Mouse (Mus musculus): ENCODE data around the gene Fam222b.
"Not testable (repeated sequence)": the region's sequence is repeated elsewhere in the genome, so short reads cannot be mapped to it uniquely, and the experiment has no call there.

Fam222b gene

DNA sequence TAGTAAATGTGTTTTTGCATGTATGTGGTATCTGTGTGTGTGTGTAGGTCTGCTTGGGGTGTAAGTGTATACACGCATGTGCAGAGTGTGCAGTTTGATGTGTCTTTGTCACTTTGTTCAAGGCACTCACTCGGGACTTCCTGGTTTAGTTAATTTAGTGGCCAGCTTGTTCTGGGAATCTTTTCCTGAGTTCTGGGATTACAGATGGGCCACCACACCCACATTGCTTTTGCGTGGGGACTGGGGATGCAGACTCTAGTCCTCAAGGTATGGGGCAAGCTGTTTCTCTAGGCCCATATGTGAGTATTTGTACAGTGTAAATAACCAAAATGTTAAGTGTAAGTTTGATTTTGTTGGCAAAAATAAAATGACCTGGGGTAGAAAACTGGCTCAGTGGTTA lies 39.9 kb downstream of the Fam222b start:
- CTCF ChIA-PET: interaction anchor here (0.6 kb wide), 1 partner anchor 359 kb away, joined by 3 read pairs; no protein-coding TSS in a partner anchor

DNA sequence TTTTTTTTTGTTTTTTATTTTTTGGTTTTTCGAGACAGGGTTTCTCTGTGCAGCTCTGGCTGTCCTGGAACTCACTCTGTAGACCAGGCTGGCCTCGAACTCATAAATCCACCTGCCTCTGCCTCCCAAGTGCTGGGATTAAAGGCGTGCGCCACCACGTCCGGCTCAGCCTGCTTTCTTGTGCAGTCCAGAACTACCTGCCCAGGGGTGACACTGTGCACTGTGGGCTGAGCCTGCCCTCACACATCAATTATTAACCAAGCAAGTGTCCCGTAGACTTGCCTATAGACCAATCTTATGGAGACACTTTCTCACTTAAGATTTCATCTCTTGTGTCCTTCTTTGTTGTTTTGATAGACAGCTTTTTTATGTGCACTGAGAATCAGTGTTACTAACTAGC lies 40.9 kb downstream of the Fam222b start:
- CTCF ChIA-PET: not testable (repeated sequence)

DNA sequence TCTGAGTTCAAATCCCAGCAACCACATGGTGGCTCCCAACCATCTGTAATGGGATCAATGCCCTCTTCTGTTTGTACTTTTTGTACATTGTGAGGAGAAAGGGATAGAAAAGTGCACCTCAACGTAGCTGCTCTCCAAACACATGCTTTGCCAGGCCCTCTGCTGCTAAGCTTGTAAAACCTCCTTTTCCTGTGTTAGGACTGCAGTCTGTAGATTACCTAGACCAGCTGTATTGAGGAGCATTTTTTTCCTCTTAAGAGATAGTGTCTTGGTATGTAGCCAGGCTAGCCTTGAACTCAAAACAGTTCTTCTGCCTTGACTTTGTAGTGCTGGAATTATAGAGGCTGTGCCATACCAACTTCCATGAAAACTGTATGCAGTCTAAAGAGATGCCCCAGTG lies 41.7 kb downstream of the Fam222b start:
- CTCF ChIA-PET: no interaction called here

DNA sequence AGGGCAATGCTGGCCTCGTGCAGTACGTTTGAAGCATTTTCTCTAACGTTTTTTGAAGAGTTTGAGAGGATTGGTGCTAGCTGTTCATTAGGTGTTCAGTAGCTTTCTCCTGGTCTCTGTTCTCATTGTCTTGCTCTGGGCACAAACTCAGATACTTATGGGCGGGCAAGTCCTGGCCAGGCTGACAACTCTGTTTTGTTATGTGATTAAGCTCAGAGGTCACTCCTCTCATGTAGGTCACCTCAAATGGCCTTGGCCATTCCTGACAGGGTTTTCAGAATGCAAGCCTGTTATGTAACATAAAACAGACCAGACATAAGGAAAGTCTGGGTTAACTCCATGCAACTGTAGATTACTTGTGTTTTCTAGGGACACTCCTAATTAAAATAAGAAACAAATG lies 43.1 kb downstream of the Fam222b start:
- CTCF ChIA-PET: no interaction called here

DNA sequence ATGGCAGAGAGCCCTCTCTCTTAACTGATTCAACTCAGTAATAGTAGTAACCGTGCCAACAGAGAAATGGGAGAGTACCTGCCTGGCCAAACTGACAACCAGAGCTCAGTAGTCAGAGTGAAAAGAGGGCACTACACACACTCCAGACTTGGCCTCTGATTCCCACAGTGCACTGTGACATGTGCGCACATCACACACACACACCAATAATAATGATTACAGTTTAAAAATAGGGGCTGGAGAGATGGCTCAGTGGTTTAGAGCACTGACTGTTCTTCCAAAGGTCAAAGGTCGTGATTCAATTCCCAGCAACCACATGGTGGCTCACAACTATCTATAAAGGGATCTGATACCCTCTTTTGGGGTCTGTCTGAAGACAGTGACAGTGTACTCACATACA lies 43.6 kb downstream of the Fam222b start:
- CTCF ChIA-PET: no interaction called here

DNA sequence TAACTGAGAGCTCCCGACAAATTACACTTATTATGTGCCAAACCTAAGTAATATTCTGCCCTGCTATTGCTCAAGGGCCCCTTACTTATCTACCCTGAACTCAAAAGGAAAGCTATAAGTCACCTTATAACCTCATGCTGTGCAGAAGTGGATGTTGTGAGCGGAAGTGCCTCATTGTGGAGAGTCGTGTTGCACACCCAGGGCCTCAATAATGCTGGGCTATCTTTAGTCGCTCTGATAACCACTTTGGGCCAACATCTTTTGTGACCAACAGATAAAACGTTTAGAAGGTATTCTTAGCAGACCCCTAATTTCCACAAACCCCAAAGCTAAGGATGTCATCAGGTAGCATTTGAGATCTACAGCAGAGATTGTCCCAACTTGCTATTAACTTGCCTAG lies 46.2 kb downstream of the Fam222b start:
- CTCF ChIA-PET: interaction anchor here (0.6 kb wide), 1 partner anchor 23 kb away, joined by 5 read pairs; no protein-coding TSS in a partner anchor

DNA sequence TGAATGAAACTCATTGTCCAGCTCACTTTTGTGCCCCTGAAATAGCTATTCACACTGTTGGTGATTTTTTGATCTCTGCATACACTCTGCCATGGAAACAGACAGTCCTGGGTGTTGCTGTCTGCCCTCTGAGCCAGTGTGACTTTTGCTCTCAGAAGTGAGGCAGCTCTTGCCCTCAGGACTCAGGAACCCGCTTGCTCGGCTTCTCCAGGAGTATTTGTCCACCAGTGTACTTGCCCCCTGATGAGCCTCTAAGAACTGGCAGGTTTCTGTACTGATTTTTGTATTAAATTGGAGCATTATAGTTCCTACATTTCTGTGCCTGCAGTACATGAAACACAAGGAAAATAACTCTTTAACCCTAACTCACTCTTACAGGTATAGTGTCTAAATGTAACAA lies 49.1 kb downstream of the Fam222b start:
- CTCF ChIA-PET: no interaction called here

DNA sequence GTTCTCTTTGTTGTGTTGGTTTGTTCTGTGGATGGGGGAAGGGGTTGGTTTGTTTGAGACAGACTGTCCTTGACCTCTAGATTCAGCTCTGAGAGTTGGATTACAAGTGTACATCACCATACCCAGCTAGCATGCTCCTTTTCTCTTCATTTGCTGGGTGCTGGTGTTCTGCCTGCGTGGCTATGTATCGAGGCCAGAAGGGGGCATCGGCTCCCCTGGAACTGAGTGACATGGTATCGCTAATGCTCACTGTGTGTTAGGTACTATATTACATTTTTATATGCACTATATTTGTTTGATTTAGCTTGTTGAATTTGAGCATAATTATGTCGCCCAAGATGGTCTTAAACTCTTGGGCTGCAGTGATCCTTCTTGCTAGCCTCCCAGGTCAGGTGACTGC lies 51.7 kb downstream of the Fam222b start:
- CTCF ChIA-PET: no interaction called here

DNA sequence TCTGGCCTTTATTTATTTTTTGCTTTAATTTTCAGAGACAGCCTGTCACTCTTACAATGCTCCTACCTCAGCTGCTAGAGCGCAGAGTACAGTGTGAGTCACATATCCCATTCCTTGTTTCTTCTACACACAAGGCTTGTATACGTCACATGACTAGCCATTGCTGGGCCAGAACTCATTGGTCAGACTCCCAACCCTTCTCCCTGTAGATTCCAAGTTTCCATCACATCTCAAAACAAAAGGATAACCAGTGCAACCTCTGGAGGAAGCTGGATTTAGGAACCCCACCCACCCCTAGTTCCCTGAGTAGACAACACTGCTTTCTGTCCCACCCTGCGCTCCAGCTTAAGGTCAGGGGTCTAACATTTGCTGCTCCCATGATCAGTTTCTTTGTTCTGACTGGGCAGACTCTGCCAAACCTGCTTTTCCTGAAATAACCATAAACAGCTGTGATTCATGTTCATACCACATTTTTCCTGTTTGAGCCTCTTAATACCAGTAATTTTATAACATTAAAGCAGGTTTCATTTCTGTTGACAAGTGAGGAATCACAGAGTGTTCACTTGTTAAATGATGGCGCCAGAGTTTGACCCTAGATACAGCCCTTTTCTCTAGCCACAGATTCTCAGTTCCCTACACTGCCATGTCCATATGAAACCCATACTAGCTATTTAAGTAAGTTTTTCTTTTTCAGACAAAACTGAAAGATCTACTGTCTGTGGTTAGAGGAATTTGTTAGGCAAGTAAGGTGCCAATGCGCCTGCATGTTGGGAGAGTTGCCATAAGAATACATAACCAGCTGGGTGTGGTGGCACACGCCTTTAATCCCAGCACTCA lies 52.5 kb downstream of the Fam222b start:
- CTCF ChIA-PET: no interaction called here

DNA sequence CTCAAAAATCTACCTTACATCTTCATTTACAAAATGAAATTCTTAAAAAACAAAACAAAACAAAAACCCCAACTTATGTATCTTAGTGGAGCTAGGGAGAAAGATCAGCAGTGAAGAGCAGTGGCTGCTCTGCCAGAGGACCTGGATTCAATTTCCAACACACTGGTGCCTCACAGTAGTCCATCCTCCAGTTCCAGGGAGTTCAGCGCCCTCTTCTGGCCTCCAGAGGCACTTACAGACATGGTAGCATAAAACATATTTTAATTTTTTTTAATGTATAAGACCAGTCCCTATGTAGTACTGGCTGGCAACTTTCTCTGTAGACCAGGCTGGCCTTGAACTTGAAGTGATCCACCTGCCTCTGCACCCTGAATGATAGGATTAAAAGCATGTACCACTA lies 56.7 kb downstream of the Fam222b start:
- CTCF ChIA-PET: no interaction called here

DNA sequence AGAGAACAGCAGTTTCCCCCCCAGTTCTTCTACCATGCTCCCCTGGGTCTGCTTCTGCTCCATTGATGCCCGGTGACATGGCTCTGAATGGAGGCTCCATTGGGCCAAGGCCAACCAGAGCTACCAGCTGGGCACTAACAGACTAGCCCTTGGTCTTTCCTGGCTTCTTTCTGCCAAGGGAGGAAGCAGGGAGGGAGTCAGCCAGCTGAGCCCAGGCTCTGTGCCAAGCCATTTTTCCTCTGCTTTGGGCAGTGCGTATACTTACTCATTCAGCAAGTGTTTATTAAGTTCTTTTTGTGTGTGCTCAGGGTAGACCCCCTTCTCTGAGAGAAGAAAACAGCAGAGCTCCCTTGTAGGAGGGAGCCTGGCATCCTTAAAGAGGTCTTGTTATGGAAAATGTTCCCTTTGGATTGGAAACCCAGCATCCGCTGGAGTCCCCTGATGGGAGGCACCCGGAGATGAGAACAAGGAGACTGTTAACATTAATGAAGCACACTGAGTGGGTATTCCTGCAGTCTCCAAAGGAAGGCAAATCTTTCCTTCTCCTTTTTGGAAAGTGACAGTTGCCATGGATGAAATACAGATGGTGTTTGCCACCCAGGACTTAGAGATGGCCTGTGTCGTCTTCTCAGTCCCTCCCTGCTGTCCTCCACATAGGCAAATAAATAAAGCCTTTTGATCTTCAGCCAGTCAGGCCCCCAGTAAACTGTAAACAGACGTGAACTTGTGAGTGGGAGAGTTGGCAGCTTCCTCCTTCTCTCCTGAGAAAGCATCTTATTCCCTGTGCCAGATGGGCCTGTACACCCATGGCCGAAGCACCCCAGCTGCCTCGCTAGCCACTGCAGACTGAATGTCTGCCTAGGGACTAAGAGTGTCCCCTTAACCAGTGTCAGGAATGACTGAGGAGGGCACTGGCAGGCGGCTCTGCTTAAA lies 58.1 kb downstream of the Fam222b start:
- CTCF ChIA-PET: no interaction called here

DNA sequence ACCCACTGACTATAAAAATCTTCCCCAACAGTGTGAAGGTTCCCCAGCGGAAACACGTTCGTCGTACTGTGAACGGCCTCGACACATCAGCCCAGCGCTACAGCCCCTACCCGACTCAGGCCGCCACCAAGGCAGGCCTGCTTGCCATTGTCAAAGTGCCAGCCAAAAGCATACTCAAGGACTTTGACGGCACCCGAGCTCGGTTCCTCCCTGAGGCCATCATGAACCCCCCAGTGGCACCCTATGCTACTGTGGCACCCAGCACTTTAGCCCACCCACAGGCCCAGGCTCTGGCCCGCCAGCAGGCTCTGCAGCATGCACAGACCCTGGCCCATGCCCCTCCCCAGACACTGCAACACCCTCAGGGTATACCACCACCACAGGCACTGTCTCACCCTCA lies 59.3 kb downstream of the Fam222b start:
- CTCF ChIA-PET: no interaction called here

DNA sequence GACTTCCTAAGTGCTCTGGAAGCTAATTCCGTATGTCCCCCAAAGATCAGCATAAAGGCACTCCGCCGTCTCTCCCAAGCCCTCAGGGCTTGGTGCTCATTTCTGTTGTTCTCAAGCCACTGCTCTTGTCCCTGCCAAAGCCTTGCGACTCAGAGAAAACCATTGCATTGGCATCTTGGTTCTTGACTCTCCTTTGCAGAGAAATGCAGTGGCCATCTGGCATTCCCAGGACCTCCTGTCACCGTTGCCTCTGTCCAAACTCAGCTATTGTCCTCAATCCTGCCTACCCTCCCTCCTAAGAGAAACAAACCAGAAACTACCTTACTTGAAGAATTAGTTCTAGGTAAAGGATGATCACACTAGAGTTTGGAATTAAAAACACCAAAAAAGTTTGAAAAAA lies 61.2 kb downstream of the Fam222b start:
- CTCF ChIA-PET: no interaction called here

DNA sequence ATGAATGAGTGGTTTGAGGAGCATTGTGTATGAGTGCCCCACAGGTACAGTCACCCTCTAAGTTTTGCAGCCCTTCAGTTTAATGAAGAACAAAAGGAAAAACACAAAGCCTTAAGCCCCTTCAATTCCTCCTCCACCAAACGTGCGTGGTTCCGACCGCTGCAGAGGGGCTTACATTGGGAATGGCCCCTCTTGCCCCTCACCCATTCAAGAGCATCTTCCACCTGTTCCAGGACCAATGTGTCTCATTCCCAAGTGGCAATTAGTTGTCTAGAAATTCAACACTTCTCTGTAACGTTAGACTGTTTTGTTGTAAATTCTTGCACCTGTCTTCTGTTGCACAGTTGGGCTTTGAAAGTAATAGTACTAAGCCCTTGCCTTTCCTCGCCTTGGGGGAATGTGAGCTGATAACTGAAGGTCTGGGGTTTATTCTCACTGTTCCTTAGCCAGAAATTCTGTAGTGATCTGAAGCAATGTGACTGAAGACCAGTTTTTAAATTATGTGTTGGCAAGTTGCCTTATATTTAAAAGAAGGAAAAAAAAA lies 61.8 kb downstream of the Fam222b start:
- CTCF ChIA-PET: no interaction called here

DNA sequence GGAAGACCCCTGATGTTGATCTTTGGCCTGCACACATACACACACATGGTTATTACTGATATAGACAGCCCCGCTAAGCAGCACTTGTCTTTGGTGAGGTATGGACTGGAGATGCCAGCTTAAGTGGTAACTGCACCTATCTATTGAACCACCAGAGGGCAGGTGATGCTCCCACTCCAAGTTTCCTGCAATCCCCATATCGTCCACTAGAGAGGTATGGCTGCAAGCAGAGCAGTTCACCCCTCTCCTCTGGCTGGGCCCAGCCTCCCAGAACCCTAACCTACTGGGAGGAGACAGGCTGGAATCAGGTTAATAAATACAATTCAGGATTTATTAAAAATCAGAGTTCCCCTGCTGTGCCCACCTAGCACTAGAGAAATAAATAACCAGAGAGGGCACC lies 64.6 kb downstream of the Fam222b start:
- CTCF ChIA-PET: interaction anchor here (1.3 to 2.5 kb wide), 2 partner anchors 12 to 19 kb away, joined by 3 to 8 read pairs; no protein-coding TSS in a partner anchor

DNA sequence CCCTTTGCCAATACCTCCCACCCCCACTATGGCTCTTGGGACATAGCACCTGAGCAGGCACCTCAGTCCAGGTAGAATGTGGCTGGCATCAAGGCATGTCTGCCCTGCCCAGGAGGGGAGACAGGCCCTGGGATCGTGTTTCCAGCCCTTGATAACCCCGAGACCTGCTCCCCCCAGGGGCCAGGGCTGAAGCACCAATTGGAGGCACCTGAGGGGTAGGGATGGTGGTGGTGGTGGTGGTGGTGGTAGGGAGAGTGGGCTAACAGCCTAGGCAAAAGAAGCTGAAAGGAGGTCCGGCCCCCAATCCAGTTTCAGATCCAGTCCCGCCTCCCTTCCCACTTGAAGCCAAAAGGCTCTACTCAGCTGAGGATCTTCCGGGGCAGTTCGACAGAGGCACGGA lies 65.1 kb downstream of the Fam222b start:
- CTCF ChIA-PET: interaction anchor here (1.3 to 2.5 kb wide), 2 partner anchors 12 to 18 kb away, joined by 3 to 8 read pairs; no protein-coding TSS in a partner anchor

DNA sequence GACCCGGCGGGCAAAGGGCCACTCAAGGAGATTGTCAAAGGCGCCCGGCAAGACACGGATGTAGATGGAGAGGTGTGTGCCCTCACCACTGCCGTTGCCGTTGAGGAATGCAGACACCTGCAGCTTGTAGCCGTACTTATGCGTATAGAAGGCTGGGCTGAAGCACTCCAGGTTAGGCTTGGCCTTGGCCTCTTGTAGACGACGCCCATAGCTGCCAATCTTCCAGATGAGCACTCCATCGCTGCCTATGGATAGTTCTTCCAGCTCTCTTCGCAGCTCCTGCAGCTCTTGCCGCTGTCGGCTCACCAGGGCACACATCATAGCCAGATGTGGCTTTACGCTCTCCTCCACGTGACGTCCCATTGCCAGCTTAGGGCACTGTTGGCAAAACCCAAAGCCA lies 65.7 kb downstream of the Fam222b start:
- CTCF ChIA-PET: interaction anchor here (1.0 kb wide), 1 partner anchor 11 kb away, joined by 3 read pairs; no protein-coding TSS in a partner anchor

DNA sequence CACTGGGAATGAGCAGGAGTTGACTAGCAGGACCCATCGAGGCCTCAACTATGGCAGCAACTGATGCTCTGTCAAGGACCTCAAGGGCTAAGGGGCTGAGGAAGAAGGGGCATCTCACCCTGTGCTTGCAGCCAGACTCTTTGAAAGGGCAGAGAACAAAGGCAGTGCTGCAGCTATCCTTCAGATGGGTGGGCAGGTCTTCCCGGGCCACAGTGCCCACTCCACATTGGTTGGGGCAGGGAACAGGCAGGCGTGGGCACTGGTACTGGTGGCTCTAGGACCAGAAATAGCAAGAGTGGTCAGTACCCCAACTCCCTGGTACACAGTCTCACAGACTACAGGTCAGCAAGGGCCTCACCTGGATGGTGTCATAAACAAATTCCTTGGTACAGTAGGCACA lies 66.2 kb downstream of the Fam222b start:
- CTCF ChIA-PET: interaction anchor here (1.0 kb wide), 1 partner anchor 11 kb away, joined by 3 read pairs; no protein-coding TSS in a partner anchor

DNA sequence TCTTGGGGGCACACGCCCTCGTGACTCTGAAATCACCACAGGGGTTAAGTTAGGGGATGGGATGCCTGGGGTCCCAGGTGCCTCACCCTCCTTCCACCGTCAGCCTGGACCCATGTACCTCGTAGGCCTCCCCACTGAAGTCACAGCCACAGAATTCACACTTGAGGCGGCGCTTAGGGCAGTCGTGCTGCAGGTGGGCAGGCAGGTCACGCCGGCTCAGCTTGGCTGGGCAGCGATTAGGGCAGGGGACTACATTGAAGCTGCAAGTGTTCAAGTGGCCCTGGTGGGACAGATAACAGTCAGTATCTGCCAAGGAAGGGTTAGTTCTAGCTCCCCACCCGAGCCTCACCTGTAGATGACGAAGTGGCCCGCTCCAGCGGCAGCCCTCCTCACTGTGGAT lies 66.7 kb downstream of the Fam222b start:
- CTCF ChIA-PET: no interaction called here

DNA sequence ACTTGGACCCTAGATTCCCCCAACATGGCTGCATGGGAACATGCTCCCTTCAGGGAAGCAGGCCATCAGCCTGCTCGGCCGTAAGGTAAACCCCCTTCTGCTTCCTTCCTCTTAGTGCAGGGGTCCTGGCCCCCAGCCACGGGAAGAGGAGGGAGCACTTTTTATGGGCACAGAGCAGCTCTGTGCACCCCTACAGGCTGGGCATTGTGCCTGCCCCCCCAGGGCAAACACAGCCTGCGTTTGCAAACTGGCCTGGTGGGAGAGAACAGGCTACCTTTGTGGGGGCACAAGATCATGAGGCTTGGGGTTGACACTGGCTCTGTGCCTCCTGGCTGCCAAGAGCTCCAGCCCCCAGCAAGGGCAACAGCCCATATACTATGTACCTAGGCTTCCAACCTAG lies 67.5 kb downstream of the Fam222b start:
- CTCF ChIA-PET: interaction anchor here (1.0 kb wide), 2 partner anchors 10 to 15 kb away, joined by 3 read pairs; no protein-coding TSS in a partner anchor

DNA sequence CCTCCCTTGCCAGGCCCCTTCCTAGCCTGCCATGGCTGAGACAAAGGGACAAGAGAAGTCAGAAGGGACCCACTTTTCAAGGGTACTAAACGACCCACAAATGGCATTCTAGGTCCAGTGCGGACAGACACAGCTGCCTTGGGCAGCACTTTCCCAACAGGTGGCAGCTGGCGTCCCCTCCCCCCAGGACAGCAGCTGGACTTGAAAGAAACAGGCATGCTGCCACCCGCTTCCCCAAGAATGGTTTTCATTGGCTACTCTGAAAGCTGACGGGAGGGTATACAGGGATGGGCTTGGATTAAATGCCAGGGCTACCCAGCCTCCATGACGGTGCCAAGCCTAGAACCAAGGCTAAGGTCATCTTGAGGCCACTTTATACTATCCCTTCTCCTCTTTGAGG lies 68.0 kb downstream of the Fam222b start:
- CTCF ChIA-PET: interaction anchor here (1.0 kb wide), 2 partner anchors 9 to 15 kb away, joined by 3 read pairs; no protein-coding TSS in a partner anchor

DNA sequence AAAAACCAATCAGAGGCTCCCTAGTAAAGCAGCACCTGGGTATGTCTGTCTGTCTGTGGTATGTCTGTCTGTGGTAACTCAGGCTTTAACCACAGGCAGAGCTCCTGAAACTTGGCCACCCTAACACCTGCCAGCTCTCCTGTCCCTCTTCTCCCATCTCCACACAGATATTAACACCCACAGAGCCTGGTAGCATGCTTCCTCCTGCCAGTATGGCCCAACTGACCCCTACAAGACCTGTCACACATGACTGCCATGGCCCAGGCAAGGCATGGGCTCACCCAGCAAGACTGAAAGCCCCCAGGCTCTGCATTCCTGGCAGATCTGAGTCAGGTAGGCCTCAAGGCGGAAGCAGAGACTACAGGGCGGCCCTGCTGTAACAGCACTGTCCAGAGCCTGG lies 68.6 kb downstream of the Fam222b start:
- CTCF ChIA-PET: interaction anchor here (1.0 kb wide), 1 partner anchor 9 kb away, joined by 3 read pairs; no protein-coding TSS in a partner anchor
